Mouse (Mus musculus) urinary bladder, postnatal 0 days (tissue): Measurements from ENCODE around the gene Mipol1. TPM values are rescaled to one million over a fixed set of nuclear protein-coding genes. Genes with fewer than 3 reads are reported as not detected.

ENCODE experiments used
- polyA plus RNA-seq: library from polyadenylated mRNA; unstranded; fragments of >200 nt; fragmentation: Nextera tagmentation; extraction: Ambion mirVana; gene quantifications from 2 replicates; pipeline ENCODE4 v1.2.1, GENCODE M21; 2015

The Mipol1 gene
- 7.7 and 8.6 TPM in 2 replicates for polyA plus RNA-seq

DNA sequence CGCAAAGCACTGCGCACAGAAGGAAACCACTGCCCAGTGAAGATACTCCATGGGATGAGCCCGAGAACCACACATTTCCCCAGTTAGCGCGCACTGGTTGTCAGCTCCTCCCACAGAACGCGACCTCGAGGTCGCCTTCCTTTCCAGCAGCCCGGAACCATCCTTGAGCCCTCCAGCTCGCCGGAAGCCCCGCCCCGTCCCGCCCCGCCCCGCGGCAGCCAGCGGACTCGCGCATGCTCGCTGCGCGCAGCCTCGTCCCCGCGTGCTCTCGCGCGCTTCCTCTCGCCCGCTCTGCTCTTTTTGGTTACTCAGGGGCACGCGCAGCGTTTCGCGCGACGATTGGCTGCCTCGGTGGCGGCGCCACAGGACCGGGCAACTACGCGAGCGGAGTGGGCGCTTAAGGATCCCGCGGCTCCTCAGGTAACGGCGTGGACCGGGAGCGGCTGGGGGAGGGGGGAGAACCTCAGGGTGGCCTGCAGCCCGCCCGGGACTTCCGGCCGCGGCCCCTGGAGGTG, at the start of gene Mipol1, which contains the start of gene Prps1l3:
TSS of gene Mipol1 (plus strand) at position 236 of the 515 bp plus-strand sequence.
TSS of gene Prps1l3 (plus strand) at position 221 of the 515 bp plus-strand sequence.

DNA sequence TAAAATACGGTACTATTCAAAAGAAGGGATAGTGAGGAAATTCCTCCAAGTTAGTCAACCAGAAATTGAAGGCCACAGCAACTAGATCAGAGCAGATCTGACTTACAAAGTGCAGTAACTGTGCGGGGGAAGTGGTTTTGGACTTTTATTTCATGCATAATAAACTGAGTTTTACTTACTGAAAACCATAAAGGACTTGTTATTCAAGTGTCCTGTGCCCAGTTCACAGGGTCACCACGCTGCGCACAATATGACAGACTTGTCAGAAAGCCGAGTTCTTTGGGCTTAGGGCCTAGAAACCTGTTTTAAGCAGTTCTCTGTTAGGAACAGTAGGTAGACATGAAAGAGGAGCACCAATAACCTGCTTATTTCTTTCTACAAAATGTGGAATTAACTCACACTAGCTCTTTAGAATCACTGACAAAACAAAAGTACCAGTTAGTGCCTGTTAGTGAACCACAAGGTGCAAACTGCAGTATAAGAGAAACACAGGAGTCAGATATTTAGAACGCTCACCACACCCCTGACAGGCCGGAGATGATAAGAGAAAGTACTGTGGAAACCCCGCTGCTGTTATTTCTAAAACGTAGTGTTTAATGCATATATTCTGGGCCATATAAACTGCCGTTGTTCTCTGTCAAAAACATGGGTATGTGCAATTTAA, 32.7 kb upstream of the Mipol1 start, which contains the start of gene Slc25a21:
TSS of gene Slc25a21 (minus strand) at position 110 of the 664 bp plus-strand sequence.

Other genes starting within 250 kb of the Mipol1 start
- gene Slc25a21, start 33.0 kb upstream of the Mipol1 start, polyA plus RNA-seq, result 0.10 TPM in 1 of 2 replicates, not detected in the other
- gene Prps1l3, start within 50 bp of the Mipol1 start, polyA plus RNA-seq, result 25.0 and 27.2 TPM in 2 replicates